11 mouse cellular contexts compared by ENCODE assay signal in genomic region chr7:58822147-58822681, GRCm38 (mm10).
DNase-seq lines count a peak whose midpoint lies in the region; ATAC-seq and TF ChIP-seq lines count a peak whose summit lies in the region.
"Had no signal": no experiment of that assay in that cellular context is flagged by ENCODE, and none has a peak within 500 bp of the region (broad histone marks: within the 10 kb centered on the region; RNA-seq: fewer than 3 reads in every experiment).

No protein-coding gene starts in this region.

- TF ChIP-seq CTCF in cortical plate, adult 2 months (IDR thresholded peaks at IDR 0.05; ENCODE audit: extremely low read depth, insufficient read depth, low read length), result no peak

- 0 out of 2 replicates have a peak overlapping the region, but pooled peaks have one; percentile 53 for H3K27ac ChIP-seq in cortical plate, adult 2 months (ENCODE audit: insufficient read depth, low read length)
- 0 out of 2 replicates have a peak overlapping the region, but pooled peaks have one; percentile 44 for H3K27ac ChIP-seq in hindbrain, embryonic 16.5 days (ENCODE audit: low read depth, low read length)
- H3K27ac ChIP-seq in liver, embryonic 12.5 days, result no peak overlapping the region

- no peak overlapping the region for H3K4me2 ChIP-seq in hindbrain, embryonic 16.5 days (ENCODE audit: low read length)
- no peak overlapping the region for H3K4me2 ChIP-seq in liver, embryonic 12.5 days
- H3K4me2 ChIP-seq: lung, embryonic 14.5 days had no signal

- peaks cover 2% of the 10 kb centered on the region for H3K4me1 ChIP-seq in cortical plate, adult 2 months (ENCODE audit: control insufficient read depth, insufficient read depth, low read length)
- no peaks in the 10 kb centered on the region for H3K4me1 ChIP-seq in hindbrain, embryonic 16.5 days (ENCODE audit: control insufficient read depth, insufficient read depth, low read depth, low read length)
- H3K4me1 ChIP-seq in liver, embryonic 12.5 days, result no peaks in the 10 kb centered on the region

- no peak overlapping the region for H3K4me3 ChIP-seq in cortical plate, adult 2 months (ENCODE audit: insufficient read depth, low read length)
- H3K4me3 ChIP-seq in hindbrain, embryonic 16.5 days (ENCODE audit: low read length), result no peak overlapping the region
- no peak overlapping the region for H3K4me3 ChIP-seq in liver, embryonic 12.5 days
- H3K4me3 ChIP-seq: erythroblast, embryonic 14.5 days had no signal

- DNase-seq in right cerebral cortex, adult 18-20 months, result peak; percentile 63
- no peak for DNase-seq in right cerebral cortex, postnatal 10 days (ENCODE audit: low spot score in 2 of 2)
- peak; percentile 82 for DNase-seq in telencephalon, adult 2 months (ENCODE audit: low read depth, low spot score)
- no peak for DNase-seq in adrenal gland, postnatal 36 days
- DNase-seq: heart, adult 18-20 months; kidney, adult 2 months; lung, embryonic 14.5 days had no signal

- H3K9ac ChIP-seq in hindbrain, embryonic 16.5 days (ENCODE audit: low read depth, low read length), result no peak overlapping the region
- H3K9ac ChIP-seq in liver, embryonic 12.5 days, result no peak overlapping the region
- H3K9ac ChIP-seq: lung, embryonic 14.5 days had no signal

- no peaks in the 10 kb centered on the region for H3K27me3 ChIP-seq in hindbrain, embryonic 16.5 days (replicated peaks; ENCODE audit: control insufficient read depth, insufficient read depth, low read length)
- H3K27me3 ChIP-seq in liver, embryonic 12.5 days (replicated peaks), result no peaks in the 10 kb centered on the region

- 33% methylated on average over 6 of the region's 6 CpGs for WGBS in hindbrain, embryonic 16.5 days
- 51% methylated on average over 6 of the region's 6 CpGs for WGBS in liver, embryonic 12.5 days (ENCODE audit: insufficient replicate concordance)

- H3K36me3 ChIP-seq in hindbrain, embryonic 16.5 days (ENCODE audit: control insufficient read depth, insufficient read depth, low read length), result no peaks in the 10 kb centered on the region
- no peaks in the 10 kb centered on the region for H3K36me3 ChIP-seq in liver, embryonic 12.5 days

- no peak for TF ChIP-seq POLR2A in cortical plate, adult 2 months (IDR thresholded peaks at IDR 0.05; ENCODE audit: extremely low read depth, insufficient read depth, low read length)

- H3K9me3 ChIP-seq in hindbrain, embryonic 16.5 days (ENCODE audit: control insufficient read depth, low read length), result no peaks in the 10 kb centered on the region
- H3K9me3 ChIP-seq in liver, embryonic 12.5 days (replicated peaks), result no peaks in the 10 kb centered on the region

- peak; percentile 88 for ATAC-seq in hindbrain, embryonic 16.5 days
- no peak for ATAC-seq in liver, embryonic 12.5 days

Comparison
In these comparisons a context has a peak if more than half of its experiments do, and no peak if none do; other contexts are left out.
1. DNase-seq: peak in right cerebral cortex, adult 18-20 months (single experiment) and telencephalon, adult 2 months (single experiment); none in right cerebral cortex, postnatal 10 days (0 of 2) and adrenal gland, postnatal 36 days (0 of 2).